Mouse (Mus musculus): ENCODE results near the gene Twf2. TPM values are rescaled to one million over a fixed set of nuclear protein-coding genes. Genes with fewer than 3 reads are reported as not detected.

Twf2 gene
- total and polyA plus RNA-seq, 3 experiments = 120 to 186 (median 131) TPM

DNA sequence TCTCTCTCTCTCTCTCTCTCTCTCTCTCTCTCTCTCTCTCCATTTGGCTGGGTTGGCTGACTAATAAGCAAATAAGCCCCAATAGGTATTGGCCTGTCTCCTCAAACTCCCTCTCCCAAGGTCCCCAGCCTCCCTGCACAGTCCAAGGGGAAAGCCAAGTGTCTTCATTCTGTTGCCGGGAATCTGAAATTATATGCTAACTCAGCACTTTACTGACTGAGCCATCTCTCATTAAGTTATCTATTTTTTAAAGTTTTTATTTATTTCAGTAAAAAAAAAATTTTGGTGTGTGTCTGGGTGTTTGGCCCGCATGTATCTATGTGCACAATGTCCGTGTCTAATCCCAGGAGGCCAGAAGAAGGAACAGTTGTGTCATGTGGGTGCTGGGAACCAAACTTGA, 1.0 kb upstream of the Twf2 start:
- dilution Hi-C loops (cut with MboI; ENCODE audit: extremely low pct_ligation_motif_present, extremely low pct_unique_long_range_greater_than_20kb, low sequenced_read_pairs) (no loop called here), in situ Hi-C loops (cut with MboI; ENCODE audit: low pct_ligation_motif_present, low pct_unique_long_range_greater_than_20kb, low sequenced_read_pairs) (no loop called here)
- H3K4me2 ChIP-seq (ENCODE audit: insufficient read depth, low read depth, poor library complexity, severe bottlenecking) = peak overlapping the region; percentile 71; the same call in 1 of the 2 replicates
- peaks cover 4 to 32% of the 10 kb centered on the region in 2 experiments for H3K36me3 ChIP-seq (replicated peaks in 1 of 2; ENCODE audit: control insufficient read depth in 1 of 2, insufficient read depth in 1 of 2, low read length in 1 of 2)
- peaks cover 17% of the 10 kb centered on the region for H3K79me2 ChIP-seq (replicated peaks; ENCODE audit: control insufficient read depth, extremely low read depth, insufficient read depth, poor library complexity, severe bottlenecking)
- H3K27me3 ChIP-seq (replicated peaks) = no peaks in the 10 kb centered on the region
- no peak for DNase-seq (ENCODE audit: extremely low read depth)
- TF ChIP-seq KAT2A (IDR thresholded peaks at IDR 0.05; ENCODE audit: insufficient replicate concordance, low read length) (no peak), ZMIZ1 (IDR thresholded peaks at IDR 0.05; ENCODE audit: low read depth, low read length) (no peak), BHLHE40 (IDR thresholded peaks at IDR 0.05; ENCODE audit: low read depth, low read length) (no peak), MAFK (IDR thresholded peaks at IDR 0.05; ENCODE audit: insufficient replicate concordance, low read length) (peak; percentile 99), HCFC1 (IDR thresholded peaks at IDR 0.05; ENCODE audit: low read depth, low read length) (no peak)
- H3K4me3 ChIP-seq (replicated peaks in 1 of 3; ENCODE audit: low read depth in 2 of 3, low read length in 2 of 3, poor library complexity in 1 of 3) = peak overlapping the region in 2 of 3 experiments; percentile 54 to 75
- H3K9me3 ChIP-seq (replicated peaks; ENCODE audit: low read length) = no peaks in the 10 kb centered on the region
- H3K4me1 ChIP-seq (ENCODE audit: control insufficient read depth in 1 of 2, insufficient read depth in 2 of 2) = peaks cover 31 to 72% of the 10 kb centered on the region in 2 experiments
- no peak overlapping the region for H3K27ac ChIP-seq (ENCODE audit: insufficient read depth, low read depth)
- H3K9ac ChIP-seq (ENCODE audit: insufficient read depth, low read depth) = no peak overlapping the region

DNA sequence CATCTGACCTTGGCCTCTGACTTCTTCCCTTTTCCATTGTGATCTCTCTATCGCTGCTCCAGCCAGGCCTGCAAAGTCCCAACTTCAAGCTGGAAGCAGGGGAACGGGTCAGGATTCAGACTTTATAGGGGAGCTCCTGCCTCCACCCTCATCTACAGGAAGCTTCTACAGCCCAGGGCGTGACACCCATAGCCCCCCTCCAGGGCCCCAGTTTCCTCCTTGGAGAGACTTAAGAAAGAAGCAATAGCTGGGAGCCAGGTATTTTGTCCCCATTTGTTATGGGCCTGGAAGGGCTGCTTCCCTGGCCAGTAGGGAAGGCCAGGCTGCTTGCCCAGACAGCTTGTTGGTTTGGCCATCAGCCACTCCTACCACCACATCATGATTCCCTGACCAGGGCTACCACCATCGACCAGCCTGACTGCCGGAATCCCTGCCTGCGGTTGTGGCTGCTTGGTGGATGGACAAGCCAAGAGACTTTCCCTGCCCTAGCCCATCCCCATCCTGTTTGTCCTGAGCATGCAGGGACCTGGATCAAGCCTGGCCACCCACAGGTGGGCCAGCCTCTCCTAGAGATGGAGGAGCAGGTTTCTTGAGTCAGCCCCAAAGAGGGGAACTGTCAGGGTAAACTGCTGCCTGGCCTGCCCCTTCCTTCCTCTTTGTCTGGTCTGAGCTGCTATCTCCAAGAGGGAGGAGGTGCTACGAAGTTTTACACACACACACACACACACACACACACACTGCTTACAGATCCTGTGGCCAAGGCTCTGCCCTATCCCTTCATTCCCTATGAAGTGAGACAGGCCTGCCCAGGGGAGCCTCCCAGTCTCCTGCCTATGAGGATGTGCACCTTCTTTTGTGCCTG, 1.3 kb downstream of the Twf2 start:
- Histone ChIP-seq H3K79me2 (replicated peaks; ENCODE audit: control insufficient read depth, extremely low read depth, insufficient read depth, poor library complexity, severe bottlenecking) (peaks cover 7% of the 10 kb centered on the region), H3K4me3 (replicated peaks in 1 of 3; ENCODE audit: low read depth in 2 of 3, low read length in 2 of 3, poor library complexity in 1 of 3) (peak overlapping the region; percentile 75 to 95 (median 93)), H3K9ac (ENCODE audit: insufficient read depth, low read depth) (no peak overlapping the region), H3K4me2 (ENCODE audit: insufficient read depth, low read depth, poor library complexity, severe bottlenecking) (peak overlapping the region; percentile 57; the same call in 1 of the 2 replicates), H3K27me3 (replicated peaks) (no peaks in the 10 kb centered on the region), H3K36me3 (replicated peaks in 1 of 2; ENCODE audit: control insufficient read depth in 1 of 2, insufficient read depth in 1 of 2, low read length in 1 of 2) (peaks cover 14 to 43% of the 10 kb centered on the region in 2 experiments), H3K9me3 (replicated peaks; ENCODE audit: low read length) (no peaks in the 10 kb centered on the region), H3K4me1 (ENCODE audit: control insufficient read depth in 1 of 2, insufficient read depth in 2 of 2) (peaks cover 25 to 62% of the 10 kb centered on the region in 2 experiments), H3K27ac (ENCODE audit: insufficient read depth, low read depth) (0 out of 2 replicates have a peak overlapping the region, but pooled peaks have one; percentile 12)
- dilution Hi-C loops (cut with MboI; ENCODE audit: extremely low pct_ligation_motif_present, extremely low pct_unique_long_range_greater_than_20kb, low sequenced_read_pairs) = no loop called here
- in situ Hi-C loops (cut with MboI; ENCODE audit: low pct_ligation_motif_present, low pct_unique_long_range_greater_than_20kb, low sequenced_read_pairs) = no loop called here
- no peak for TF ChIP-seq ZMIZ1 (IDR thresholded peaks at IDR 0.05; ENCODE audit: low read depth, low read length)
- no peak for TF ChIP-seq MXI1 (IDR thresholded peaks at IDR 0.05; ENCODE audit: low read depth, low read length)
- no peak for TF ChIP-seq TCF12 (IDR thresholded peaks at IDR 0.05; ENCODE audit: low read depth, low read length)
- no peak for DNase-seq (ENCODE audit: extremely low read depth)

DNA sequence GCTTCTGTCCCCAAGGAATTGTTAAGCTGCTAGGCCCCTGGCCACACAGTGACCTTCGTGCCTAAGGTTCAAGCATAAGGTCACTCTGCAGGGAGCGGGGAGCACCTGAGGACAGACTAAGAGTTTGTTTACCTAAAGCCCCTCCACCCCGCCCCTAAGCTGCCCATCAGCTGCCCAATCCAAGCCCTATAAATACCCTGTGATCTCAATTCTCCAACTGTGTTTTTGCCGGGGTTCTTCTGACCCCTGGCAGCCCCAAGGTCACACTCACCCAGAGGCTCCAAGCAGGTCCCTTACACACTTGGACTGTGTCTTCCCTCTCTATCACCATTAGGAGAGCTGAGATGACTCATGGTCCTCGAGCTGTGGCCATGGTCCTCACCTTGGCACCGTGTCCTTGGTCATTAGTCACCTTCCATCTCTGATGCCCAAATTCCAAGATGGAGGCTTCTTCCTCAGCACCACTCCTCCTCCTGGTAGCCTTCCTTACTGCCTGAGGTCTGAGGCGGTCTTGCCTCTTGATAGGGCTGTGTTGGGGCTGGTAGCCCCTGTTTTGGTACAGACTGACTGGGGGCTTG, 2.9 kb downstream of the Twf2 start:
- Histone ChIP-seq H3K36me3 (replicated peaks in 1 of 2; ENCODE audit: control insufficient read depth in 1 of 2, insufficient read depth in 1 of 2, low read length in 1 of 2) (peaks cover 14 to 52% of the 10 kb centered on the region in 2 experiments), H3K9ac (ENCODE audit: insufficient read depth, low read depth) (no peak overlapping the region), H3K4me1 (ENCODE audit: control insufficient read depth in 1 of 2, insufficient read depth in 2 of 2) (peaks cover 19 to 49% of the 10 kb centered on the region in 2 experiments), H3K79me2 (replicated peaks; ENCODE audit: control insufficient read depth, extremely low read depth, insufficient read depth, poor library complexity, severe bottlenecking) (peaks cover 7% of the 10 kb centered on the region), H3K4me2 (ENCODE audit: insufficient read depth, low read depth, poor library complexity, severe bottlenecking) (no peak overlapping the region), H3K27ac (ENCODE audit: insufficient read depth, low read depth) (no peak overlapping the region), H3K27me3 (replicated peaks) (no peaks in the 10 kb centered on the region), H3K9me3 (replicated peaks; ENCODE audit: low read length) (no peaks in the 10 kb centered on the region), H3K4me3 (replicated peaks in 1 of 3; ENCODE audit: low read depth in 2 of 3, low read length in 2 of 3, poor library complexity in 1 of 3) (no peak overlapping the region)
- dilution Hi-C loops (cut with MboI; ENCODE audit: extremely low pct_ligation_motif_present, extremely low pct_unique_long_range_greater_than_20kb, low sequenced_read_pairs) (no loop called here), in situ Hi-C loops (cut with MboI; ENCODE audit: low pct_ligation_motif_present, low pct_unique_long_range_greater_than_20kb, low sequenced_read_pairs) (no loop called here)
- DNase-seq (ENCODE audit: extremely low read depth) = no peak
- TF ChIP-seq ZNF384 (IDR thresholded peaks at IDR 0.05; ENCODE audit: low read depth, low read length) (no peak), POLR2AphosphoS2 (IDR thresholded peaks at IDR 0.05; ENCODE audit: low read depth, low read length) (no peak), POLR2A (IDR thresholded peaks at IDR 0.05; ENCODE audit: low read depth, low read length) (no peak), MYC (IDR thresholded peaks at IDR 0.05; ENCODE audit: low read depth, low read length) (no peak), NELFE (IDR thresholded peaks at IDR 0.05; ENCODE audit: low read depth, low read length) (no peak), RCOR1 (conservative IDR thresholded peaks at IDR 0.05; ENCODE audit: low read depth, low read length) (no peak), ELF1 (IDR thresholded peaks at IDR 0.05; ENCODE audit: low read depth, low read length) (no peak)

All from CH12.LX (cell line).